Mouse (Mus musculus) forebrain, embryonic 14.5 days (tissue): ENCODE results near the gene Pibf1. TPM values are rescaled to one million over a fixed set of nuclear protein-coding genes. Genes with fewer than 3 reads are reported as not detected.
A peak's percentile ranks its signal among the peaks of the same experiment; 100 is the strongest.

Experiments
- ATAC-seq: fragments of 200-750 bp; cut with Nextera tagmentation; 2 replicates; pipeline ENCODE4 v1.8.0; 2017; ENCODE audit warnings: mild to moderate bottlenecking, moderate library complexity
- DNase-seq: peaks from one replicate; pipeline ENCODE4 v3.0.0-alpha.2; 2015; ENCODE audit warnings: low spot score
- H3K27ac ChIP-seq: fragments of 300-500 bp; sonication (generic); 2 replicates; pipeline ENCODE4 v1.5.1; 2014; ENCODE audit warnings: low read depth, mild to moderate bottlenecking, control low read depth, low read length, moderate library complexity
- H3K27me3 ChIP-seq: fragments of 300-500 bp; sonication (generic); replicated peaks from 2 replicates; pipeline ENCODE4 v1.6.1; 2014; ENCODE audit warnings: low read length, control low read depth, mixed read lengths; ENCODE audit not compliant: control insufficient read depth, insufficient read depth
- H3K36me3 ChIP-seq: fragments of 300-500 bp; sonication (generic); 2 replicates; pipeline ENCODE4 v1.6.1; 2014; ENCODE audit warnings: low read length, control low read depth; ENCODE audit not compliant: control insufficient read depth, insufficient read depth
- H3K4me1 ChIP-seq: fragments of 300-500 bp; sonication (generic); 2 replicates; pipeline ENCODE4 v1.6.1; 2014; ENCODE audit warnings: antibody characterized with exemption, low read length, control low read depth; ENCODE audit not compliant: control insufficient read depth, insufficient read depth
- H3K4me2 ChIP-seq: fragments of 300-500 bp; sonication (generic); 2 replicates; pipeline ENCODE4 v1.6.1; 2014; ENCODE audit warnings: mild to moderate bottlenecking, control low read depth, low read length
- H3K4me3 ChIP-seq: fragments of 300-500 bp; sonication (generic); 2 replicates; pipeline ENCODE4 v1.5.1; 2014; ENCODE audit warnings: low read depth, low read length, control low read depth
- H3K9ac ChIP-seq: fragments of 300-500 bp; sonication (generic); 2 replicates; pipeline ENCODE4 v1.6.1; 2014; ENCODE audit warnings: mild to moderate bottlenecking, low read length, control low read depth, moderate library complexity
- H3K9me3 ChIP-seq: fragments of 300-500 bp; sonication (generic); replicated peaks from 2 replicates; pipeline ENCODE4 v1.6.1; 2016; ENCODE audit warnings: low read length, control low read depth, mixed read lengths; ENCODE audit not compliant: control insufficient read depth
- WGBS: fragments of 180-500 bp; shearing (Covaris S2); extraction: QIAGEN DNeasy Blood & Tissue Kit; methylation state at CpG from one replicate; pipeline ENCODE4 v1.1.7; 2014; 5-methylcytosine and 5-hydroxymethylcytosine counted together
- polyA plus RNA-seq: library from polyadenylated mRNA; unstranded; fragments of >200 nt; fragmentation: Nextera tagmentation; extraction: Ambion mirVana; gene quantifications from 2 replicates; pipeline ENCODE4 v1.2.1, GENCODE M21; 2014

The Pibf1 gene
- polyA plus RNA-seq, 1 experiment from 2014 or later, result 20.2 TPM

DNA sequence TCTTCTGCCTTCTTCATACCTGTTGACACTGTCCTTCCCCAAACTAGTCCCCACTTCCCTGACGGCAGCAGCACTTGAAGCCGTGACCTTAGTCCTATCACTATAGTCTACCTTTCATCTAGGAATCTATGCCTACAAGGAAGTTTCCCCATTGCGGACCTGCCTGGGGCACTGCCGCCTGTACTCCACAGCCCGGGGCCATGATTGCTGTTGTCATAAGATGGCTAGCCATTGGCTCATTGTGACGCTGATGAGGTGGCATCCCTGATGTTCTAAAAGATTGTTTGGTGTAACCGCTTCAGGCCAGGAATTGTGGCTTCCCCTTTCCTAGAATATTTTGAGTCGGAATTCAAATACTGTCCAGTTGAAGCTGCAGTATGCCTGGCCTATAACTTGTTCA lies 195.2 kb downstream of the Pibf1 start:
- WGBS, result 91% methylated on average over 8 of the region's 8 CpGs
- H3K36me3 ChIP-seq, result no peaks in the 10 kb centered on the region
- no peak overlapping the region for H3K4me3 ChIP-seq
- H3K27me3 ChIP-seq, result peaks cover 4% of the 10 kb centered on the region; the same call in 1 of the 2 replicates
- H3K9me3 ChIP-seq, result no peaks in the 10 kb centered on the region
- no peaks in the 10 kb centered on the region for H3K4me1 ChIP-seq
- no peak overlapping the region for H3K4me2 ChIP-seq
- ATAC-seq (no peak), DNase-seq (no peak)
- no peak overlapping the region for H3K9ac ChIP-seq
- H3K27ac ChIP-seq, result no peak overlapping the region

DNA sequence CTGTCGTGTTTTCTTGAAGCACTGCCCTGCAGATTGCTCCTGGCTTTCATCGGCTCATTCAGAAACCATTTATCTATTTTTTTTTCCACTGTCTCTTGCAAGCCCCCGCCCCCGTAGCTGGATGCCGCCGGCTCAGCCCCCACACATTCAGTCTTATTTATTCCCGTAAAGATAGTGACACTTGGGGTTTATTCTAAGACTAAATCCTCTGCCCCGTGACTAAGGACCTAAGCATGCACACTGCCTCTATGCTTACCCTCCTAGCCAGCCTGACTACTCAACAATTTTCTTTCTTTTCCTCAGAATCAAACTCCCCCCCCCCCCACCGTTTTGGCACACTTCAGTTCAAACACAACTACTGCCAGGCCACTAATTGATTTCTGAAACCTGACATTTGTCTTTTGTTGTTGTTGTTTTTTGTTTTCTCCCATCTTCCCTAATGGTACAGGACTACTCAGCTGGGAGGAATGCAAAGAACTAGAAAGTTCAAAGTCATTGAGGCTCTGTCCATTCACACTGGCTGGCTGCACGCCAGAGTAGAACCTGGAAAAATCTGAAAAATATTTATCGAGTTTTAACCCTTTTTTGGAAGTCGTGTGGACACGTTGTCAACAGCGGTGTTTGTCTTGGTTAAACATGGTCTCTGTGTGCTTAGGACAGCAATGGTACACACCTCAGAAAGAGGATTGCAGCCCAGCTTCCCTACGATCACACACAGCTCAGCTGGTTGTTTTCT lies 196.6 kb downstream of the Pibf1 start:
- H3K27ac ChIP-seq, result no peak overlapping the region
- H3K9ac ChIP-seq, result no peak overlapping the region
- no peaks in the 10 kb centered on the region for H3K9me3 ChIP-seq
- WGBS, result 51% methylated on average over 15 of the region's 15 CpGs
- peaks cover 4% of the 10 kb centered on the region; the same call in 1 of the 2 replicates for H3K27me3 ChIP-seq
- H3K4me2 ChIP-seq, result no peak overlapping the region
- no peaks in the 10 kb centered on the region for H3K4me1 ChIP-seq
- H3K36me3 ChIP-seq, result no peaks in the 10 kb centered on the region
- no peak overlapping the region for H3K4me3 ChIP-seq
- ATAC-seq, result no peak
- no peak for DNase-seq

DNA sequence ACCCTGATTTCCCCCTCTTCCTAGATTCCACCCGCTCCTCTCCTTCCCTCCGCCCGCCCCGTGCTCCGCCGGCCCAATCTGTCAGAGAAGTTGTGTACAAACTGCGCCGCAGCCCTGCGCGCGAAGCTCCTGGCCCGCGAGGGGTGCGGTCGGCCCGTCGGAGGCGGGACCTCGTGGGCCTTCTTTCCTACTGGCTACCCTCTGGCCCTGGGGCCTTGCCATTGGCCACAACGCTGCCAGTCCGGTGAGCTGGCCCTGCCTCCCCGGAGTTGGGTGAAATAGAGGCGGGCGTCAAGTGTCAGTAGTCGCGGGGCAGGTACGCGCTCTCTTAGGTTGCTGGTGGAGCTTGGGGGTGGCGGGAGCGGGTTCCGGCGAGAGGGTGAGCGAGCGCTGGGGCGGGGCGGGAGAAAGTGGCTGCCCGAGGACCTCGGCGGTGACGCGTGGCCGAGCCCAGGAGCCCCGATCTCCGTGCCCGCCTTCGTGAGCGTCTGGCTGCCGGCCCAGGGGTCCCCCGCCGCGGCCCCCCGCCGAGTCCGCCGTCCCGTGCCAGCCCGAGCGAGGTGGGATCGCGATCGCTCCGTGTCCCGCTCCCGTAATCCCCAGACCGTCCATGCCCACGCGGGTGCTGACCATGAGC lies 199.3 kb downstream of the Pibf1 start, which contains the start of gene Klf5:
Gene Klf5 (plus strand): TSS at position 307 of the 637 bp plus-strand sequence.
- Histone ChIP-seq H3K4me2 (peak within 1 kb of the TSS; percentile 95), H3K4me3 (peak within 1 kb of the TSS; percentile 69), H3K9me3 (no peaks in the 10 kb centered on the region), H3K36me3 (no peaks in the 10 kb centered on the region), H3K4me1 (no peaks in the 10 kb centered on the region), H3K27me3 (peaks cover 4% of the 10 kb centered on the region; the same call in 1 of the 2 replicates), H3K9ac (peak within 1 kb of the TSS; percentile 71), H3K27ac (peak within 1 kb of the TSS; percentile 27; the same call in 1 of the 2 replicates)
- ATAC-seq, result peak; percentile 98
- WGBS, result under 1% methylated on average over 48 of the region's 67 CpGs
- peak; percentile 96 for DNase-seq

DNA sequence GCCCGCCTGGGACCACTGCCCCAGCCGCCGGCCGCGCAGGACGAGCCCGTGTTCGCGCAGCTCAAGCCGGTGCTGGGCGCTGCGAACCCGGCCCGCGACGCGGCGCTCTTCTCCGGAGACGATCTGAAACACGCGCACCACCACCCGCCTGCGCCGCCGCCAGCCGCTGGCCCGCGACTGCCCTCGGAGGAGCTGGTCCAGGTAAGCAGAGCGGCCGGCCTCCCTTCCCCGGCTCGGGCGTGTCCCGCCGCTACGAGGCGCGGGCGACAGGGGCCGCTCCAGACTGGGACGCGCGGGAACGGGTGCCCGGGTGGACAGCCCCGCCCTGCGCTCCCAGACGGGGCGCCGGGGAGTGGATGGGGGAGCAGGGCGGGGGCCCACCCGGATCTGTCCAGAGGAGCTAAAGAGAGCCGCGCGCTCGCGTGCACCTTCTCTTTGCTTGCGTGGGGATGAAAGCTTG lies 199.8 kb downstream of the Pibf1 start:
- H3K36me3 ChIP-seq, result no peaks in the 10 kb centered on the region
- peak overlapping the region; percentile 95 for H3K4me2 ChIP-seq
- peaks cover 4% of the 10 kb centered on the region; the same call in 1 of the 2 replicates for H3K27me3 ChIP-seq
- no peaks in the 10 kb centered on the region for H3K9me3 ChIP-seq
- peak; percentile 58 for DNase-seq
- H3K27ac ChIP-seq, result peak overlapping the region; percentile 27; the same call in 1 of the 2 replicates
- peak overlapping the region; percentile 71 for H3K9ac ChIP-seq
- H3K4me3 ChIP-seq, result peak overlapping the region; percentile 69
- under 1% methylated on average over 56 of the region's 60 CpGs for WGBS
- H3K4me1 ChIP-seq, result no peaks in the 10 kb centered on the region
- ATAC-seq, result peak; percentile 83

DNA sequence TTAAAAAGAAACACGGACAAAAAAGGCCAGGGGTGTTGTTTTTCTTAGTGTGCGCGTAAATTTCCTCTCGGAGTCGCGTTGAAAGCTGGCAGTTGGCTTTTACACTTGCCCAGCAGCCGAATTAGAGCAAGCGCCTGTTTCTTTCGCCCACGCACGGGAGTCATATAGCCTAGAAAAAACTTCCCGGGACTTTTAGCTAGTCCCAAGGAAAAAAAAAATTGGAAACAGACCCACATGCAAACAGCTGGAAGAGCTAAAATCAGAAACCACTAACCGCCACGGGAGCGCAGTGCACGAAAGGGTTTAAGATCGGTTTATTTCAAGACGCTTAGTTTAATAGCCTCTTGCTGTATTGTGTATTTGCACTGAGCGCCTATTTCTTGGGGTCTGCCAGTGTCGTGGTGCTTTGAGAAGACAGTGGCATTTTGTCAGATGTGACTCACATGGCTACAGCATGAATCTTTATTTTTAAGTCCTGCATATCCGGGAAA lies 200.5 kb downstream of the Pibf1 start:
- H3K9me3 ChIP-seq, result no peaks in the 10 kb centered on the region
- H3K4me2 ChIP-seq, result peak overlapping the region; percentile 95
- H3K4me3 ChIP-seq, result peak overlapping the region; percentile 69
- no peaks in the 10 kb centered on the region for H3K36me3 ChIP-seq
- H3K4me1 ChIP-seq, result no peaks in the 10 kb centered on the region
- no peak overlapping the region for H3K27ac ChIP-seq
- H3K9ac ChIP-seq, result no peak overlapping the region; the same call in 1 of the 2 replicates
- WGBS, result 5% methylated on average over 21 of the region's 21 CpGs
- DNase-seq (peak; percentile 31), ATAC-seq (no peak)
- H3K27me3 ChIP-seq, result peaks cover 4% of the 10 kb centered on the region; the same call in 1 of the 2 replicates

DNA sequence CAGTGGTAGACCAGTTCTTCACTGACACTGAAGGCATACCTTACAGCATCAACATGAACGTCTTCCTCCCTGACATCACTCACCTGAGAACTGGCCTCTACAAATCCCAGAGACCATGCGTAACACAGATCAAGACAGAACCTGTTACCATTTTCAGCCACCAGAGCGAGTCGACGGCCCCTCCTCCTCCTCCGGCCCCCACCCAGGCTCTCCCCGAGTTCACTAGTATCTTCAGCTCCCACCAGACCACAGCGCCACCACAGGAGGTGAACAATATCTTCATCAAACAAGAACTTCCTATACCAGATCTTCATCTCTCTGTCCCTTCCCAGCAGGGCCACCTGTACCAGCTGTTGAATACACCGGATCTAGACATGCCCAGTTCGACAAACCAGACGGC lies 202.2 kb downstream of the Pibf1 start:
- 63% methylated on average over 11 of the region's 11 CpGs for WGBS
- Histone ChIP-seq H3K4me1 (no peaks in the 10 kb centered on the region), H3K4me3 (no peak overlapping the region), H3K9ac (no peak overlapping the region), H3K36me3 (no peaks in the 10 kb centered on the region), H3K27me3 (peaks cover 4% of the 10 kb centered on the region; the same call in 1 of the 2 replicates), H3K27ac (no peak overlapping the region), H3K4me2 (no peak overlapping the region), H3K9me3 (no peaks in the 10 kb centered on the region)
- ATAC-seq (no peak), DNase-seq (no peak)

Other genes starting within 250 kb of the Pibf1 start
- 1.3 and 2.0 TPM in 2 replicates for gene Rpl36a-ps1, start 105.1 kb upstream of the Pibf1 start, polyA plus RNA-seq
- gene Mzt1, start 53.3 kb upstream of the Pibf1 start, polyA plus RNA-seq, result 68.4 and 76.9 TPM in 2 replicates
- gene Bora, start 53.2 kb upstream of the Pibf1 start, polyA plus RNA-seq, result 19.4 and 21.1 TPM in 2 replicates
- 27.1 and 28.2 TPM in 2 replicates for gene Dis3, start 346 bp downstream of the Pibf1 start, polyA plus RNA-seq
- gene Klf5, start 199.3 kb downstream of the Pibf1 start, polyA plus RNA-seq, result 2.3 and 3.7 TPM in 2 replicates